Mouse (Mus musculus) urinary bladder, postnatal 4 days (tissue): ENCODE measurements around the gene Focad.

ENCODE experiments used
- DNase-seq, 2 experiments: peaks; one replicate each; pipeline ENCODE4 v3.0.0; 2021 to 2022; ENCODE audit warnings: low spot score in 2 of 2

Focad gene

GRCm38 (mm10) chr4:88211200-88211885 is 116.9 kb downstream of the Focad start:
- DNase-seq: no peak

GRCm38 (mm10) chr4:88213895-88214294 is 119.5 kb downstream of the Focad start:
- no peak for DNase-seq

- DNase-seq: no peak
These were observed 123.9 kb downstream of the Focad start for GRCm38 (mm10) chr4:88218286-88218685.

DNA sequence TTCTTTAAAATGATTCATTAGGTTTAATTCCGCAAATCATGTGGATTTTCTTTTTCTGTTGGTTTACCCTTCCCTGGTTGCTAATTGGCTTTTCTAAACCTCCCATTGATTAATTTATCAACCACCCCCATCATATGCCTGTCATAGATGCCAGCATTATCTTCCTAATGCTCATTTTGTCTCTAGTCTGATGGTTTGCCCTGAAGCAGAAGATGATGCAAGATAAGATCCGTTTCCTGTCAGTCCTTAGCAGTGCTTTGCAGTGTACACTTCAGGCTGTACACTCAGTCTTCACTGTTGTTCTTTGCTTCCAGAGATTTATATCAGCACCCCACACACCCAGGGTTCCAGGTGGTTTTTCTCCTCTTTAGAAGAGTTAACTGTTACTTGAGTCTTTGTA is 124.4 kb downstream of the Focad start:
- DNase-seq: no peak

GRCm38 (mm10) chr4:88231375-88231774 is 136.9 kb downstream of the Focad start:
- no peak for DNase-seq

DNA sequence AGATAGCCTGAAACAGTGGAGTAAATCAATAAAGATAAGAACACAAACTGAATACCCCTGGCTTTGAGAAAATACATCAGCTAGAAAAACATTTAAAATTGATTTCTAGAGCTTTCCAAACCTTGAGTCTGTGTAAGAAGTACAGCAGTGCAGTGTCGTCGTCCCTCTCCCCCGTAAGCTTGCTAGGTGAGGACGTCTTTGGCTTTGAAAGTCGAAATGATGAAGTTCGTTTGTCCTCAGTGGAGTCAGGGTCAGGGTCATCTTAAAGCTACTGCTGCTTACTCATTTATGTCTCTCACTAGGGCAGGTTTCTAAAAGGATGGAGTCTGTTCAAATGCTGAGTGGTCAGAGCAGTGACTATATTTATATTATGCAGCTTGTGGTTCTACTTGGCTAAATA is 141.5 kb downstream of the Focad start:
- DNase-seq: no peak

GRCm38 (mm10) chr4:88236926-88237756 is 142.7 kb downstream of the Focad start:
- no peak for DNase-seq

- no peak for DNase-seq
These were observed 143.9 kb downstream of the Focad start for GRCm38 (mm10) chr4:88238351-88238750.

DNA sequence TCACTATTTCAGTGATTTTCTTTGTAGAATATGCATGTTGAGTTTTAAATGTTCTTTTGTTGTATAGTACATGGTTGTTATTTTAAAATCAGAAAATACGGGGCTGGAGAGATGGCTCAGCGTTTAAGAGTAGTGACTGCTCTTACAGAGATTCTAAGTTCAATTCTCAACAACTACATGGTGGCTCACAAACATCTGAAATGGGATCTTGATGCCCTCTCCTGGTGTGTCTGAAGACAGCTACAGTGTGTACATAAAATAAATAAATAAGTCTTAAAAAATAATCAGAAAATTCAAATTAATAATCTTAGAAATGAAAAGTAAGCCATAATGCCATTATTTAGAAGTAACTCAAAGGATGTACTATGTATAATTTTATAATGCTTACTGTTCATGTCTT is 149.4 kb downstream of the Focad start:
- no peak for DNase-seq

DNA sequence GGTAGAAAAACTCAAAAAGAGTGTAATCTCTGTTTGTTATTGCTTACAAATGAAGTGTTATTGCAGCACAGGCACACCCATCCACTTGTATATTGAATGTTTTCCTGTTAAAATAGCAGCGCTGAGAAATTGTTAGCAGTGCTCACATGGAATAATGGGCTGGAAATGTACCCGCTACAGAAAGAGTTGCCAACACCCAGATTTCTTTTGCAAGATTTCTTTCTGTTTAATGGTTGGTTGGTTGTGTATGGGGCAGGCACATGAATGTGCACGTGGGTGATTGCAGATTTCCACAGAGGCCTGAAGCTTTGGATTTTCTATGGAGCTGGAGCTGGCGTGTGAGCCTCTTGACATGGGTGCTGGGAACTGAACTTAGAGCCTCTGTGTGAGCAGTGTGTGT is 151.1 kb downstream of the Focad start:
- no peak for DNase-seq

DNA sequence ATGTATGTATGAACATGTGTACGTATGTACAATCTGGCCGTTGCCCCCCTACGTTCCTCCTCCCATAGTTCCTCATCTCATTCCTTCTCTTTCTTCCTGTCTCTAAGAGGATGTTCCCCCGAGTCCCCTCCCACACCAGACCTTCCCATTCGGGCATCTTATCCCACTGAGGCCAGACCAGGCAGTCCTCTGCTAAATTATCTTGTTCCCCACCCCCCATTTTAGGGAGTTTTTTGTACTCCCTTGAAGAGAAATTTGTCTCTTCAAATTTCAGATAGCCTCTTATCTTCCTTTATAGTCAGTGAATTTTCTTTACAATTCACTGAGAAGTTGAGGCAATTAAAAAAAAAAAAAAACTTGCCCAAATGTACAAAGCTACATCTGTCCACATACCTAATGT is 166.9 kb downstream of the Focad start:
- DNase-seq: no peak

- DNase-seq: no peak
These were observed 170.1 kb downstream of the Focad start for GRCm38 (mm10) chr4:88264536-88264935.

GRCm38 (mm10) chr4:88270408-88271067 is 176.1 kb downstream of the Focad start:
- no peak for DNase-seq

GRCm38 (mm10) chr4:88275571-88276041 is 181.2 kb downstream of the Focad start:
- no peak for DNase-seq

- DNase-seq: no peak
These were observed 181.8 kb downstream of the Focad start for GRCm38 (mm10) chr4:88276058-88276734.

DNA sequence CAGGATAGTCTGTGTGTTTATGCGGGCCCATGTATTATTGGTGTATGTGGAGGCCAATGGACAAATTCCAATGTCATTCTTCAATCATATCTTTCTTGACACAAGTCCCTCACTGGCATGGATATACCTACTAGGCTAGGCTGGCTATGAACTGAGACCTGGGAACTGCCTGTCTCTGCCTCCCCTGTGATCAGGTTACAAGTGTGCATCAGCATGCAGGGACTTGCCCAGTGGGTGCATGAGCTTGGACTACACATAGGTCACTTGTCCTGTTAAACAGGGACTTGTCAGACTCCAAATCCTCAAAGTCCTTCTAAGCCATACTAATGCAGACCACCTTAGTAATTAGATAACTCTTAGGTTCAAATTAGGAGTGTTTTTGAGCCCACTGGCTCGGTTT is 184.1 kb downstream of the Focad start:
- no peak for DNase-seq

GRCm38 (mm10) chr4:88280536-88280935 is 186.1 kb downstream of the Focad start:
- DNase-seq: no peak

DNA sequence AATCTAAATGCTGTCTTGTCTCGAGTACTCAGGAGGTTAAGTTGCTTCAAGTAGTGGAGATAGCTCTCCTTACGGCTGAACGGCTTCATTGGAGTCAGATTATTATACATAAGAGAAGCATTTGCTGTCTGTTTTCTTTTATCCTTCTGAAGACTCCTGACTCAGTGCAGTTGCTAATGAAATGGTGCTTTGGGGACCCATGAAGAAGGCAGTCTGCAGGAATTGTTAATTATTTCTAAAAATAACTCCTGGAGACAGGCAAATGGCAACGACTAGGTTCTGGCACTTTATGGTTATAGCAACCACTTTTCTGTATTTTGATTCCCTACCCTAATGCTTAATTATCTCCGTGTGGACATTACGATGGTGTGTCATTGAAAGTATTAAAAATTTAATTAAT is 201.1 kb downstream of the Focad start:
- DNase-seq: no peak

GRCm38 (mm10) chr4:88299551-88299950 is 205.1 kb downstream of the Focad start:
- DNase-seq: no peak

DNA sequence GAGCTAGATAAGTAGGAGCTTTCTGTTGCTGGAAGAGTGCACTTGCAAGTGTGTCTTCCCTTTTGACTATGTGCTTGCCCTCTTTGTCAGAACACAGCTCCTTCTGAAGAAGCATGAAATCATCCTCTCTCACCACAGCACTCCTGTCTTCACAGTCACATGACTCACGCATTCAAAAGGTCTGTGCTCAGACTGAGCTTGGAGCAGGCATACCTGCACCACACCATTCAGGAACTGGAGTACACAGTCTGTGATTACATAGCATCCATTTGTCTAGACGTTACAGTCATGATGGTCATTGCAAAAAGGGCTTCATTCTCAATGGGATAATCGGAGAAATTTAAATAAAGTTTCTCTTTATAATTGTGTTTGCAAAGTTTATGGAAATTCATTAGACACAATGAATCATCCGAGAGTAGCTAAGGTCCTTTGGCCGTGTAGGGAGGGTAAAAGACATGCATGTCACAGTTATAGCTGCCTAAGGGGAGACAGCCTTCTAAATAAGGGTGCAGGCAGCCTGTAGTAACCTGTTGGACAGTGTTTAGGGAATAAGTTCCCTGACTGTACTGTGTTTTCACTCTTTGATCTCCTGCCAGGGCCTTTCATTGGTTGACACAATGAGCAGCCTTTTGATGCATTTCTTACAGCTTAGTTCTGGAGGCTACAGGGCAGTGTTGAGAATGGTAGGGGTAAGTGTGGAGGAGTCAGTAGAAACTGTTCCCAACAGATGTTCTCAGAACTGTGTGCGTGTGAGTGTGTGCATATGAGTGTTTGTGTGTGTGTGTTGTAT is 206.6 kb downstream of the Focad start:
- DNase-seq: no peak

DNA sequence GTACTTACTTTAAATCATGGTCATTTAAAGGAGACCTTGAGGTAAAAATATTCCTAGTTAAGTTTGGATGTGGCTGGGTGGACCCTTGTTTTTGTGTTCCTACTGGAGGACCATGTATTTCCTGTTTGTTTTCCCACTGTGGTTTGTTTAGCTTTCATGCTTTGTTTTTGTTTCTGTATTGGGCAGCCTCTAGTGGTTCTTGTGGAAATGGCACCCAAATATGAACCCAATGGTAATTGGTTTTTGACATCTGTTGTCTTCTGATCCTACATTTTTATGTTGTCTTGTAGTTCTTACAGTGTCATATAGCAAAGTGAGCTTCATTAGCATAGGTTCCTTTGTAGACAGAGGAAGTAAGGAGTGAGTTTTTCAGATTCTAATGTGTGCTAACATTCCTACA is 207.9 kb downstream of the Focad start:
- DNase-seq: no peak
